Mouse (Mus musculus) testis, adult 2 months (tissue): ENCODE data around the gene S100a2.

Source experiments
- CTCF ChIP-seq: fragments of 200-500 bp; IDR thresholded peaks from 2 replicates; pipeline ENCODE4 v1.5.1; 2012; ENCODE audit warnings: low read depth, mild to moderate bottlenecking, inconsistent platforms, low read length, moderate library complexity; ENCODE audit not compliant: control insufficient read depth, insufficient read depth, insufficient replicate concordance
- POLR2A ChIP-seq: fragments of 200-500 bp; IDR thresholded peaks from 2 replicates; pipeline ENCODE4 v1.6.1; 2012; ENCODE audit warnings: low read depth, mild to moderate bottlenecking, inconsistent platforms, low read length, moderate library complexity; ENCODE audit not compliant: control insufficient read depth

DNA sequence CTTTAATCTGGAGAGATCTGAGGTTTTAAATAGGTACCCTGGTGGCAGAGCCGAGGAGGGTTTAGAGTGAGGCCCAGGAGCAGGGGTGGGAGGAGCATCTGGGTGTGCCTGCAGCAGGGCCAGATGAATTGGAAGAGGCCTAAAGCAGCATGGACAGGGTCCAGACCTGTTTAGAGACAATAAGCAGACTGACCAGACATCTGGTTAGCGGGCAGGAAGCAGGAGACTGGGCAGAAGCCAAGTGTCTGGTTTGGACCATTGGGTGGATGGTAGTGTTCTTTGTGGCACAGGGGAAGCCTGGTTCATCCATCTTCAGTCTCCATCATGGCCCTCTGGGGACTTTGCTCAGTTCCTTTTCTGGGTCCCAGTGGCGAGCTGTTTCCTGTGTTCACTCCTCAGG is 6.2 kb upstream of the S100a2 start:
- no peak for TF ChIP-seq CTCF
- no peak for TF ChIP-seq POLR2A
